16 mouse cellular contexts compared by ENCODE assay signal in genomic region chr2:71123591-71123990, GRCm38 (mm10).
"Had no signal": no experiment of that assay in that cellular context is flagged by ENCODE, and none has a peak within 500 bp of the region (broad histone marks: within the 10 kb centered on the region; RNA-seq: fewer than 3 reads in every experiment).

No protein-coding gene starts in this region.

- H3K27ac ChIP-seq: layer of hippocampus, adult 2 months; limb, embryonic 12.5 days; liver, embryonic 13.5 days; lung, embryonic 15.5 days; macrophage; midbrain, embryonic 13.5 days; neural tube, embryonic 13.5 days had no signal

- H3K4me3 ChIP-seq: layer of hippocampus, adult 2 months; limb, embryonic 12.5 days; liver, embryonic 13.5 days; lung, embryonic 15.5 days; megakaryocyte, embryonic 14.5 days; midbrain, embryonic 13.5 days; neural tube, embryonic 13.5 days had no signal

- H3K4me2 ChIP-seq: limb, embryonic 12.5 days; liver, embryonic 13.5 days; lung, embryonic 15.5 days; midbrain, embryonic 13.5 days; neural tube, embryonic 13.5 days had no signal

- H3K9me3 ChIP-seq: limb, embryonic 12.5 days; liver, embryonic 13.5 days; lung, embryonic 15.5 days; megakaryocyte, embryonic 14.5 days; midbrain, embryonic 13.5 days; neural tube, embryonic 13.5 days had no signal

- DNase-seq: kidney, adult 18-20 months; kidney, postnatal 10 days; kidney, postnatal 4 days; liver; liver, embryonic 13.5 days; liver, postnatal 0 days; right cerebral cortex, adult 18-20 months; right cerebral cortex, postnatal 25 days; thymus, postnatal 36 days had no signal

- H3K36me3 ChIP-seq: limb, embryonic 12.5 days; liver, embryonic 13.5 days; lung, embryonic 15.5 days; midbrain, embryonic 13.5 days; neural tube, embryonic 13.5 days had no signal

- ATAC-seq: liver, postnatal 0 days; midbrain, embryonic 13.5 days had no signal

- H3K9ac ChIP-seq: limb, embryonic 12.5 days; liver, embryonic 13.5 days; liver, postnatal 0 days; lung, embryonic 15.5 days; midbrain, embryonic 13.5 days; neural tube, embryonic 13.5 days had no signal

- H3K27me3 ChIP-seq: lung, embryonic 15.5 days had no signal
